Mouse (Mus musculus) limb, embryonic 15.5 days (tissue): ENCODE measurements at regions not wholly inside any gene's neighbourhood (a gene's known extent, or its start where the extent isn't known, plus 50 kb on each side); places are given as distances from the start of the nearest gene placed in this dataset.

Experiments used
- ATAC-seq: fragments of 200-750 bp; cut with Nextera tagmentation; 2 replicates; pipeline ENCODE4 v1.8.0; 2017; ENCODE audit warnings: low read depth, moderate TSS enrichment; ENCODE audit not compliant: insufficient number of reproducible peaks, low FRiP score, low TSS enrichment
- H3K27ac ChIP-seq: fragments of 300-500 bp; sonication (generic); 2 replicates; pipeline ENCODE4 v1.5.1; 2015; ENCODE audit warnings: moderate library complexity, mild to moderate bottlenecking, inconsistent platforms
- H3K27me3 ChIP-seq: fragments of 300-500 bp; sonication (generic); 2 replicates; pipeline ENCODE4 v1.6.1; 2015; ENCODE audit warnings: inconsistent platforms
- H3K36me3 ChIP-seq: fragments of 300-500 bp; sonication (generic); 2 replicates; pipeline ENCODE4 v1.6.1; 2015; ENCODE audit warnings: inconsistent platforms
- H3K4me1 ChIP-seq: fragments of 300-500 bp; sonication (generic); 2 replicates; pipeline ENCODE4 v1.6.1; 2015; ENCODE audit warnings: inconsistent platforms
- H3K4me2 ChIP-seq: fragments of 300-500 bp; sonication (generic); 2 replicates; pipeline ENCODE4 v1.6.1; 2015; ENCODE audit warnings: mild to moderate bottlenecking, inconsistent platforms
- H3K4me3 ChIP-seq: fragments of 300-500 bp; sonication (generic); 2 replicates; pipeline ENCODE4 v1.5.1; 2015; ENCODE audit warnings: mild to moderate bottlenecking, inconsistent platforms
- H3K9ac ChIP-seq: fragments of 300-500 bp; sonication (generic); 2 replicates; pipeline ENCODE4 v1.6.1; 2015; ENCODE audit warnings: inconsistent platforms
- H3K9me3 ChIP-seq: fragments of 300-500 bp; sonication (generic); 2 replicates; pipeline ENCODE4 v1.6.1; 2016; ENCODE audit warnings: inconsistent platforms
- WGBS: fragments of 180-500 bp; shearing (Covaris S2); methylation state at CpG from one replicate; pipeline ENCODE4 v1.1.7; 2015; 5-methylcytosine and 5-hydroxymethylcytosine counted together

DNA sequence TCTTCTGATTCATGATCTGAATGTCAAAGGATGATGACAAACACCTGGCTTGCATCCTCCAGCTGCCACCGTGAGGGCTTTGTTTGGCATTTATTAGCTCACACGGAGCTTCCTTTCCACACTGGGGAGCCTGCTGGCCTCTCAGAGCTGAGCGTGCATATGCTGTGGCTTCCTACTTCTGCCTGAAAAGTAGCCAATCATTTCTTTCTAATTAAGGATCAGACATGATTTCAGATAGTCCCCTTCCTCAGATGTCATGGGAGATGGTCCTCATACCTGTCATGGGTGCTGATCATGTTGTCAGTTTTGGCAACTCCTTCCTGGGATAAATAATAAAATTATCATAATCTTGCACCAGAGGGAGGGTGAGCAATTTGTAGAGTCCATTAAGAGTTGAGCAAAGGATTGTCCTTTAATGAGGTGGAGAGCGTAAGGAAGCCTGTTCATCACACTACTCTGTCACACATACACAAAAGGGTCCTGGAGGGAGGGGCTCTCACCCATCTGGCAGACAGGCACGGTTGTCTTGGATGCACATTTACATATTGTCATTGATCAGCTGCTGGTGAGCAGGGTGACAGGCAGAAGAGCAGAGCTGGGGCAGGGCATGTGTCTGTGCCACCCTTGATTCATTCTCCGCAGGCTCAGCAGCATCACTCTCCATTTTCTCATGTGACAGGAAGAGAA, 162.6 kb downstream of the Ppp4r2 start:
- H3K9ac ChIP-seq, result no peak overlapping the region
- no peaks in the 10 kb centered on the region for H3K36me3 ChIP-seq
- no peak overlapping the region for H3K4me2 ChIP-seq
- no peak overlapping the region for H3K4me3 ChIP-seq
- no peak for ATAC-seq
- no peak overlapping the region for H3K27ac ChIP-seq
- no peaks in the 10 kb centered on the region for H3K27me3 ChIP-seq
- no peaks in the 10 kb centered on the region for H3K4me1 ChIP-seq
- H3K9me3 ChIP-seq, result no peaks in the 10 kb centered on the region
- WGBS, result 36% methylated on average over 6 of the region's 6 CpGs

- H3K4me1 ChIP-seq, result no peaks in the 10 kb centered on the region
- no peak for ATAC-seq
- no peak overlapping the region for H3K4me2 ChIP-seq
- no peaks in the 10 kb centered on the region for H3K27me3 ChIP-seq
- 84% methylated on average over 1 of the region's 1 CpGs for WGBS
- H3K9ac ChIP-seq, result no peak overlapping the region
- H3K9me3 ChIP-seq, result no peaks in the 10 kb centered on the region
- no peak overlapping the region for H3K4me3 ChIP-seq
- no peaks in the 10 kb centered on the region for H3K36me3 ChIP-seq
- no peak overlapping the region for H3K27ac ChIP-seq
Observed at GRCm38 (mm10) chr6:100998285-100998684, 164.9 kb downstream of the Ppp4r2 start.

DNA sequence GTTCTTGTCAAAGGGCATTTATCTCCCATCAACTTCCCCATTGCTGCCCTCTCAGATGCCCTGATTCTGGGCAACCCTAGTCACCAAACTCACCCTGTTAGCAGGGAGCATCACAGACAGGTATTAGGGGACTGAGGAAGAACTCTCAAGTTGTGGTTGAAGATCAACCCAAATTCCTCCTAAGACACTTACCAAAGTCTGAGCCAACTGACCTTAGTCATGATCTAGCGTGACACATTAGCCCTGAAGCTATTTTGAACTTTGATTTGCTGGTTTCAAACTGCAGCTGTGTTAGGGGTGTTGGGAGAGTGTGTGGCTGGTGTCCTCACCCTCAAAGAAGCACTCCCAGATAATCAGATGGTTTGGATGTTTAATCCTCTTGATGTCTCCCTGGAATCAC, 170.5 kb downstream of the Ppp4r2 start:
- H3K4me1 ChIP-seq, result no peaks in the 10 kb centered on the region
- WGBS, result 63% methylated on average over 1 of the region's 1 CpGs
- H3K27me3 ChIP-seq, result no peaks in the 10 kb centered on the region
- ATAC-seq, result no peak
- H3K4me3 ChIP-seq, result no peak overlapping the region
- H3K9ac ChIP-seq, result no peak overlapping the region
- no peak overlapping the region for H3K4me2 ChIP-seq
- H3K9me3 ChIP-seq, result no peaks in the 10 kb centered on the region
- H3K27ac ChIP-seq, result no peak overlapping the region
- H3K36me3 ChIP-seq, result no peaks in the 10 kb centered on the region

GRCm38 (mm10) chr6:101021650-101022049, 188.2 kb downstream of the Ppp4r2 start:
- H3K9ac ChIP-seq, result no peak overlapping the region
- no peaks in the 10 kb centered on the region for H3K4me1 ChIP-seq
- no peaks in the 10 kb centered on the region for H3K27me3 ChIP-seq
- no peaks in the 10 kb centered on the region for H3K9me3 ChIP-seq
- WGBS, result 38% methylated on average over 3 of the region's 3 CpGs
- no peak overlapping the region for H3K4me3 ChIP-seq
- H3K4me2 ChIP-seq, result no peak overlapping the region
- H3K27ac ChIP-seq, result no peak overlapping the region
- no peaks in the 10 kb centered on the region for H3K36me3 ChIP-seq
- no peak for ATAC-seq

- H3K27me3 ChIP-seq, result peaks cover 8% of the 10 kb centered on the region; the same call in 1 of the 2 replicates
- H3K9ac ChIP-seq, result no peak overlapping the region
- no peaks in the 10 kb centered on the region for H3K4me1 ChIP-seq
- 89% methylated on average over 4 of the region's 4 CpGs for WGBS
- H3K9me3 ChIP-seq, result no peaks in the 10 kb centered on the region
- H3K36me3 ChIP-seq, result no peaks in the 10 kb centered on the region
- H3K4me3 ChIP-seq, result no peak overlapping the region
- H3K4me2 ChIP-seq, result no peak overlapping the region
- no peak for ATAC-seq
- H3K27ac ChIP-seq, result no peak overlapping the region
Observed at GRCm38 (mm10) chr6:101025816-101026215, 192.4 kb downstream of the Ppp4r2 start.

- WGBS, result 18% methylated on average over 10 of the region's 10 CpGs
- H3K9me3 ChIP-seq, result no peaks in the 10 kb centered on the region
- H3K4me2 ChIP-seq, result no peak overlapping the region
- no peak for ATAC-seq
- H3K4me1 ChIP-seq, result no peaks in the 10 kb centered on the region
- peaks cover 8% of the 10 kb centered on the region; the same call in 1 of the 2 replicates for H3K27me3 ChIP-seq
- H3K36me3 ChIP-seq, result no peaks in the 10 kb centered on the region
- H3K4me3 ChIP-seq, result no peak overlapping the region
- H3K27ac ChIP-seq, result no peak overlapping the region
- H3K9ac ChIP-seq, result no peak overlapping the region
Observed at GRCm38 (mm10) chr6:101027462-101027861, 194.0 kb downstream of the Ppp4r2 start.

GRCm38 (mm10) chr6:101029436-101029835, 196.0 kb downstream of the Ppp4r2 start:
- H3K4me1 ChIP-seq, result no peaks in the 10 kb centered on the region
- no peaks in the 10 kb centered on the region for H3K9me3 ChIP-seq
- H3K4me3 ChIP-seq, result no peak overlapping the region
- WGBS, result 19% methylated on average over 3 of the region's 3 CpGs
- no peak overlapping the region for H3K9ac ChIP-seq
- H3K4me2 ChIP-seq, result no peak overlapping the region
- H3K36me3 ChIP-seq, result no peaks in the 10 kb centered on the region
- no peak overlapping the region for H3K27ac ChIP-seq
- no peak for ATAC-seq
- H3K27me3 ChIP-seq, result peaks cover 12% of the 10 kb centered on the region

DNA sequence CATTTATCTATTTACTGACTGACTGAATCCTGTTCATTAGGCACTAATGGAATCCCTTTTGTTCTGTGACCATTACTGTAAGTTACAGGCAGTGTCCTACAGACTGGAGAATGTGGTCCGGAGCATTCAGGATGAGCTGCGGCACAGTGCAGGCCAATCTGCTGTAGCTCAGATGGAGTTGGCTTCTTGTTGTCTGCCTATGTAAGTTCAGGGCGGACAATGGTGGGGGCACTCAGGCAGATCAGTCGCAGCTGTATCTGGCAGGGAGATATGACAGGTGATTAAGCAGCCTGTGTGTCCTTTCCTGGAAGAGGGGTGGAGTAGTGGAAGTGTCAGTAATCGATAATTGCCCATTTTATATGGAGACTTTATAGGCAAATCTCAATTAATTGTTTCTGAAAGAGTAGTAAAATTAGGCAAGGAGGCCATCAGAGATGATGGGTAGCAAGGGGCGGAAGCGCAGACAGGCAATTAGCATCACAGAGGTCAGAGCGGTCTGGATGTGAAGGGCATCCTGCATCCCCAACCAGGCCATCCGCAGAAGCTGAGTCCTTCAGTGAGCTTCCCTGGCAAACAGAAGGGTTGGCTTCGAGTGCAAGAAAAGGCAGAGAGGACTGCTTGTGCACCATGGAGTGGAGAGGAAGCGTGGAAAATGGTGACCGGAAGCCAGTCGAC, 197.2 kb downstream of the Ppp4r2 start:
- no peak overlapping the region for H3K9ac ChIP-seq
- 86% methylated on average over 13 of the region's 13 CpGs for WGBS
- no peaks in the 10 kb centered on the region for H3K36me3 ChIP-seq

DNA sequence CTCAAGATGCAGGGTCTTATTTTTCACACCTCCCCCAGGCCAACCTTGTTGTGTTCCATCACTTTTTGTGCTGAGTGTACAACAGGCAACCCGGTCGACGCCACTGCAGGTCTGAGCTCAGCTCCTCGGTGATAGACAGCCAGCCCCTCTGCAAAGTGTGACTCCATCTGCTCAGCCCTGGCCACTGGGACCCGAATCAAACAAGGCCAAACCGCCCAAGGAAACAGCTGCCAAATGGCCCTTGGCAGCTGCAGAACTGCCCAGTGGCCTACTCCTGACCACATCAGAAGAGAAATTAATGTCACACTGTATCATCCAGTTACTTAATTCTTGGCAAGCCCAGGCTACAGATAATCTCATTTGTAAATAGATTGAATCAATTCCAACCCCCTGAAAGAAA, 213.3 kb downstream of the Ppp4r2 start:
- H3K27me3 ChIP-seq, result no peaks in the 10 kb centered on the region
- ATAC-seq, result no peak; the same call in 1 of the 2 replicates
- no peak overlapping the region for H3K4me3 ChIP-seq
- no peak overlapping the region for H3K4me2 ChIP-seq
- no peaks in the 10 kb centered on the region; the same call in 1 of the 2 replicates for H3K4me1 ChIP-seq
- H3K9ac ChIP-seq, result no peak overlapping the region
- H3K27ac ChIP-seq, result no peak overlapping the region
- 71% methylated on average over 6 of the region's 6 CpGs for WGBS
- no peaks in the 10 kb centered on the region for H3K9me3 ChIP-seq
- H3K36me3 ChIP-seq, result no peaks in the 10 kb centered on the region

More for the DNA sequence above, 197.2 kb downstream of the Ppp4r2 start:
- Histone ChIP-seq H3K4me2 (no peak overlapping the region), H3K4me3 (no peak overlapping the region), H3K27ac (no peak overlapping the region), H3K27me3 (peaks cover 12% of the 10 kb centered on the region), H3K9me3 (no peaks in the 10 kb centered on the region), H3K4me1 (no peaks in the 10 kb centered on the region)
- ATAC-seq, result no peak

- WGBS, result 76% methylated on average over 10 of the region's 10 CpGs
- no peak overlapping the region for H3K4me3 ChIP-seq
- no peaks in the 10 kb centered on the region for H3K36me3 ChIP-seq
- no peaks in the 10 kb centered on the region for H3K27me3 ChIP-seq
- H3K4me1 ChIP-seq, result no peaks in the 10 kb centered on the region; the same call in 1 of the 2 replicates
- H3K27ac ChIP-seq, result no peak overlapping the region
- H3K9ac ChIP-seq, result no peak overlapping the region
- no peaks in the 10 kb centered on the region for H3K9me3 ChIP-seq
- ATAC-seq, result no peak
- no peak overlapping the region for H3K4me2 ChIP-seq
Observed at GRCm38 (mm10) chr6:101047195-101047594, 213.8 kb downstream of the Ppp4r2 start.

DNA sequence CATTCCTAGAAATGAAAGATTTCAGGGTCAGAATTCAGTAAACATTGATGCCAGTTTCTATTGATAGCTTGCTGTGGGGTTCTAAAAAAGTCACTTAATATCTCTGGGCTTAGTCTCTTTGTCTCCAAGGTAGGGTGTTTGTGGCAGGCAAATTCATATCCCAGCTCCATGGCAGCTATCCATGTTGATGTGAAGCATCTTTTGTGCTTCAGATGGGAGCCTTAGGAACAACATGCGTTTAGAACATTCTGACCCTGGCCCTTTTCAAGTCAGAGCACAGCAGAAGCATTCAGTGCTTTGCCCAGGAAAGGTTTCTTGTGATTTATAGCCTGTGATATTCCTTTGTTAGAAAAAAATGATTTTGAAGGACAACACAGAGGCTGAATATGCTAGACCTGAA, 215.0 kb downstream of the Ppp4r2 start:
- ATAC-seq, result no peak
- H3K9me3 ChIP-seq, result no peaks in the 10 kb centered on the region
- H3K36me3 ChIP-seq, result no peaks in the 10 kb centered on the region
- no peak overlapping the region for H3K9ac ChIP-seq
- no peak overlapping the region for H3K27ac ChIP-seq
- no peaks in the 10 kb centered on the region for H3K27me3 ChIP-seq
- H3K4me2 ChIP-seq, result no peak overlapping the region
- no peaks in the 10 kb centered on the region; the same call in 1 of the 2 replicates for H3K4me1 ChIP-seq
- WGBS, result 62% methylated on average over 1 of the region's 1 CpGs
- H3K4me3 ChIP-seq, result no peak overlapping the region

- WGBS, result 36% methylated on average over 15 of the region's 15 CpGs
- Histone ChIP-seq H3K27ac (no peak overlapping the region), H3K27me3 (no peaks in the 10 kb centered on the region), H3K9me3 (no peaks in the 10 kb centered on the region), H3K4me3 (no peak overlapping the region), H3K4me1 (no peaks in the 10 kb centered on the region; the same call in 1 of the 2 replicates), H3K4me2 (no peak overlapping the region), H3K9ac (no peak overlapping the region), H3K36me3 (no peaks in the 10 kb centered on the region)
- ATAC-seq, result no peak
Observed at GRCm38 (mm10) chr6:101048836-101049361, 215.5 kb downstream of the Ppp4r2 start.
